In genomic region chr5:44670336-44670735, GRCm38 (mm10) we compare ENCODE assay signal across 15 mouse cellular contexts.
DNase-seq lines count a peak whose midpoint lies in the region; ATAC-seq and TF ChIP-seq lines count a peak whose summit lies in the region.
"Had no signal": no experiment of that assay in that cellular context is flagged by ENCODE, and none has a peak within 500 bp of the region (broad histone marks: within the 10 kb centered on the region; RNA-seq: fewer than 3 reads in every experiment).

No protein-coding gene starts in this region.

- peak; percentile 1 for DNase-seq in gastrocnemius, adult 18-20 months (ENCODE audit: low spot score)
- no peak for DNase-seq in gastrocnemius, postnatal 36 days
- DNase-seq in lung, embryonic 14.5 days = peak; percentile 72
- no peak for DNase-seq in lung, postnatal 25 days (ENCODE audit: low spot score)
- DNase-seq in ovary, postnatal 14 days (ENCODE audit: low spot score) = no peak
- DNase-seq in forebrain, embryonic 14.5 days (ENCODE audit: low spot score) = no peak
- DNase-seq: cerebellum, adult 11-12 months had no signal

- peak; percentile 83 for ATAC-seq in lung, embryonic 14.5 days (ENCODE audit: insufficient read depth)
- ATAC-seq in kidney, embryonic 16.5 days (ENCODE audit: low FRiP score, low TSS enrichment) = peak; percentile 87
- peak; percentile 63; the same call in 1 of the 2 replicates for ATAC-seq in stomach, embryonic 15.5 days (ENCODE audit: insufficient read depth, low FRiP score, low read depth)
- no peak for ATAC-seq in forebrain, embryonic 14.5 days
- ATAC-seq: forebrain, embryonic 16.5 days had no signal

- H3K27ac ChIP-seq in lung, embryonic 14.5 days (ENCODE audit: low read depth) = no peak overlapping the region
- H3K27ac ChIP-seq in kidney, embryonic 16.5 days (ENCODE audit: low read length) = peak overlapping the region; percentile 33
- peak overlapping the region; percentile 62; the same call in 1 of the 2 replicates for H3K27ac ChIP-seq in stomach, embryonic 15.5 days
- H3K27ac ChIP-seq in forebrain, embryonic 14.5 days (ENCODE audit: low read depth, low read length) = no peak overlapping the region
- H3K27ac ChIP-seq: embryonic facial prominence, embryonic 15.5 days; limb, embryonic 13.5 days had no signal

- H3K4me1 ChIP-seq in lung, embryonic 14.5 days (ENCODE audit: insufficient read depth) = no peaks in the 10 kb centered on the region; the same call in 1 of the 2 replicates
- H3K4me1 ChIP-seq in kidney, embryonic 16.5 days (ENCODE audit: insufficient read depth, low read length) = 0 out of 2 replicates have a peak, but pooled peaks cover 6% of the 10 kb centered on the region
- no peaks in the 10 kb centered on the region for H3K4me1 ChIP-seq in stomach, embryonic 15.5 days
- no peaks in the 10 kb centered on the region; the same call in 1 of the 2 replicates for H3K4me1 ChIP-seq in forebrain, embryonic 14.5 days (ENCODE audit: control insufficient read depth, insufficient read depth, low read length)
- H3K4me1 ChIP-seq: limb, embryonic 13.5 days had no signal

- H3K4me2 ChIP-seq in lung, embryonic 14.5 days = no peak overlapping the region
- no peak overlapping the region for H3K4me2 ChIP-seq in kidney, embryonic 16.5 days (replicated peaks; ENCODE audit: low read depth, low read length)
- no peak overlapping the region for H3K4me2 ChIP-seq in stomach, embryonic 15.5 days
- H3K4me2 ChIP-seq in forebrain, embryonic 14.5 days (ENCODE audit: low read length) = no peak overlapping the region
- H3K4me2 ChIP-seq: embryonic facial prominence, embryonic 15.5 days; limb, embryonic 13.5 days; midbrain, embryonic 11.5 days had no signal

- no peaks in the 10 kb centered on the region for H3K27me3 ChIP-seq in lung, embryonic 14.5 days (ENCODE audit: insufficient read depth, low read length)
- H3K27me3 ChIP-seq in kidney, embryonic 16.5 days (ENCODE audit: insufficient read depth, low read length) = no peaks in the 10 kb centered on the region
- H3K27me3 ChIP-seq in stomach, embryonic 15.5 days (replicated peaks) = no peaks in the 10 kb centered on the region
- H3K27me3 ChIP-seq in forebrain, embryonic 14.5 days (replicated peaks; ENCODE audit: control insufficient read depth, insufficient read depth, low read length) = no peaks in the 10 kb centered on the region
- H3K27me3 ChIP-seq: CH12.LX; embryonic facial prominence, embryonic 15.5 days; limb, embryonic 13.5 days had no signal

- H3K9ac ChIP-seq in lung, embryonic 14.5 days = no peak overlapping the region
- no peak overlapping the region for H3K9ac ChIP-seq in kidney, embryonic 16.5 days (replicated peaks; ENCODE audit: low read length)
- no peak overlapping the region for H3K9ac ChIP-seq in stomach, embryonic 15.5 days
- no peak overlapping the region for H3K9ac ChIP-seq in forebrain, embryonic 14.5 days (ENCODE audit: low read length)
- H3K9ac ChIP-seq: embryonic facial prominence, embryonic 15.5 days; limb, embryonic 13.5 days had no signal

- no peak for TF ChIP-seq CTCF in lung, embryonic 14.5 days (IDR thresholded peaks at IDR 0.05; ENCODE audit: low read depth)

- WGBS in lung, embryonic 14.5 days = 14% methylated on average over 2 of the region's 2 CpGs
- WGBS in kidney, embryonic 16.5 days = 21% methylated on average over 2 of the region's 2 CpGs
- WGBS in stomach, embryonic 15.5 days = 23% methylated on average over 2 of the region's 2 CpGs
- WGBS in forebrain, embryonic 14.5 days = 81% methylated on average over 2 of the region's 2 CpGs

- intact Hi-C loops in gastrocnemius, postnatal 36 days (cut with DNase I) = no loop called here

- no peaks in the 10 kb centered on the region for H3K9me3 ChIP-seq in lung, embryonic 14.5 days (ENCODE audit: low read depth, low read length)
- no peaks in the 10 kb centered on the region for H3K9me3 ChIP-seq in kidney, embryonic 16.5 days (ENCODE audit: low read length)
- no peaks in the 10 kb centered on the region for H3K9me3 ChIP-seq in stomach, embryonic 15.5 days
- no peaks in the 10 kb centered on the region for H3K9me3 ChIP-seq in forebrain, embryonic 14.5 days (replicated peaks; ENCODE audit: control insufficient read depth, low read length)
- H3K9me3 ChIP-seq: embryonic facial prominence, embryonic 15.5 days; limb, embryonic 13.5 days had no signal

- no peaks in the 10 kb centered on the region for H3K36me3 ChIP-seq in lung, embryonic 14.5 days (ENCODE audit: insufficient read depth)
- no peaks in the 10 kb centered on the region for H3K36me3 ChIP-seq in kidney, embryonic 16.5 days (ENCODE audit: insufficient read depth, low read length)
- H3K36me3 ChIP-seq in stomach, embryonic 15.5 days = no peaks in the 10 kb centered on the region
- H3K36me3 ChIP-seq in forebrain, embryonic 14.5 days (ENCODE audit: control insufficient read depth, insufficient read depth, low read length) = no peaks in the 10 kb centered on the region
- H3K36me3 ChIP-seq: embryonic facial prominence, embryonic 15.5 days had no signal

- no peak overlapping the region for H3K4me3 ChIP-seq in lung, embryonic 14.5 days (ENCODE audit: low read depth, low read length)
- H3K4me3 ChIP-seq in kidney, embryonic 16.5 days (ENCODE audit: low read length) = no peak overlapping the region
- H3K4me3 ChIP-seq in stomach, embryonic 15.5 days (replicated peaks) = no peak overlapping the region
- no peak overlapping the region for H3K4me3 ChIP-seq in forebrain, embryonic 14.5 days (ENCODE audit: low read depth, low read length)
- H3K4me3 ChIP-seq: embryonic facial prominence, embryonic 15.5 days; limb, embryonic 13.5 days; myocyte had no signal

Comparison
In these comparisons a context has a peak if more than half of its experiments do, and no peak if none do; other contexts are left out.
1. DNase-seq: peak in gastrocnemius, adult 18-20 months (single experiment) and lung, embryonic 14.5 days (single experiment); none in gastrocnemius, postnatal 36 days (0 of 2), lung, postnatal 25 days (single experiment), ovary, postnatal 14 days (single experiment) and forebrain, embryonic 14.5 days (single experiment).
2. H3K27ac ChIP-seq: peak in kidney, embryonic 16.5 days (single experiment) and stomach, embryonic 15.5 days (single experiment); none in lung, embryonic 14.5 days (single experiment) and forebrain, embryonic 14.5 days (single experiment).